Comparison of ENCODE assay signal across 8 mouse cellular contexts in the genomic region with DNA sequence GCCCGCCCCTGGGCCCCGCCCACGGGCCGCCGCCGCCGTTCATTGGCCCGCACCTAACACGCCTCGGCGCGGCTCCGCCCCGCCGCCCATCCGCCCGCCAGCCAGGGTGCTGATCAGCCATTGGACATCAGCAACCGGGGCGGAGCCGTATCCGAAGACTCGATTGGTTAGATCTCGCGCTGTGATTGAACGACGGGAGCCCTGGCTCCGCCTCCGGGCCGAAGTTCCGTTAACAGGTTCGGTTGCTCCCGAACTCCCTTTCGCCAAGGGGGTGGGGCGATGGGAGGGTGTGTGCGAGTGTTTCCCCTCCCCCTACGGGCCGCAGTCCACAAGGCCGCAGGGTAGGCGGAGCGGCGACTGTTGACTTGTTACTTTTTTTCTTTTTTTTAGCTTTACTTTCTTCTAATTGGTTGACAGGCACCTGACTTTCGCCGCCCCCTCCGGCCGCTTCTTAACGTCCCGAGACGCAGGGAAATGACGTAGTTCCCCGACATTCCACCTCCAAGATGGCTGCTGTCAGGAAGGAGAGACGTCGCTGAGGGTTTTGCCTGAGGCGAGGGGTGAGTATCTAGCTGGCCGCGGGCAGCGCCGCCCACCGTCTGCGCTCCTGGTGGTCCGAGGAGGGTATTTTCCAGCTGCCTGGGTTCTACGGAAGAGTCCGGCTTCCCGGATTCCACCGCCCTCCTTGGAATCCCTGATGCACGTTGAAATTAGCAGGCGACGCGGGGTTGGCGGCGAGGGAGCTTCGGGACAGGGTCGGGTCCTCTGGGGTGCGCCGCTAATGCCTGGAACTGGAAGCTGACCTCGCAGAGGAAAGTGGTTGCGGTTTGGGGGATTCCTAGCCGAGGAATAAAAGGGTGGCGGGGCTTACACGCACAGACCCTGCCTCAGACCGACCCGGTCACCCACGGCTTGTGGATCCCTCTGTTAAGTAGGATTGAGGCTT. TPM values are rescaled to one million over a fixed set of nuclear protein-coding genes. Genes with fewer than 3 reads are reported as not detected.
A peak's percentile ranks its signal among the peaks of the same experiment; 100 is the strongest.
DNase-seq lines count a peak whose midpoint lies in the region; ATAC-seq lines count a peak whose summit lies in the region.

Gene Ccnk, plus strand, starts transcription at position 259 of the 946 bp plus-strand sequence.

- peak within 1 kb of the TSS; percentile 82 for H3K9ac ChIP-seq in hindbrain, embryonic 11.5 days (ENCODE audit: low read depth, low read length)

- H3K4me1 ChIP-seq in hindbrain, embryonic 11.5 days (replicated peaks; ENCODE audit: control insufficient read depth, insufficient read depth, low read length), result peaks cover 6% of the 10 kb centered on the region

- no peaks in the 10 kb centered on the region for H3K36me3 ChIP-seq in hindbrain, embryonic 11.5 days (ENCODE audit: control insufficient read depth, insufficient read depth, low read length)

- peak within 1 kb of the TSS; percentile 68 for H3K27ac ChIP-seq in hindbrain, embryonic 11.5 days (ENCODE audit: low read depth, low read length)

- H3K9me3 ChIP-seq in hindbrain, embryonic 11.5 days (ENCODE audit: control insufficient read depth, low read length), result no peaks in the 10 kb centered on the region

- H3K27me3 ChIP-seq in hindbrain, embryonic 11.5 days (ENCODE audit: control insufficient read depth, insufficient read depth, low read length), result no peaks in the 10 kb centered on the region

- under 1% methylated on average over 65 of the region's 82 CpGs for WGBS in hindbrain, embryonic 11.5 days

- H3K4me3 ChIP-seq in hindbrain, embryonic 11.5 days (ENCODE audit: low read depth, low read length), result peak within 1 kb of the TSS; percentile 86

- H3K4me2 ChIP-seq in hindbrain, embryonic 11.5 days (replicated peaks; ENCODE audit: low read depth, low read length), result peak within 1 kb of the TSS; percentile 78

- ATAC-seq in hindbrain, embryonic 11.5 days (ENCODE audit: low FRiP score), result peak; percentile 98

- peak; percentile 100 for DNase-seq in Muller cell, postnatal 12 days (ENCODE audit: inconsistent ontology term)
- DNase-seq in cerebellum, adult 9-11 months, result peak; percentile 100
- DNase-seq in frontal cortex, adult 2 months (ENCODE audit: extremely low spot score in 1 of 2, low spot score in 1 of 2), result peak; percentile 99
- DNase-seq in hindbrain, embryonic 11.5 days (ENCODE audit: low spot score), result peak; percentile 98
- DNase-seq in layer of hippocampus, postnatal 10 days (ENCODE audit: low spot score in 2 of 2), result peak; percentile 97 to 98
- DNase-seq in lung, postnatal 10 days, result peak; percentile 100
- DNase-seq in ovary, postnatal 36 days (ENCODE audit: low spot score), result peak; percentile 98
- peak; percentile 97 for DNase-seq in thymus, postnatal 25 days

RNA-seq across cellular contexts. Expression of gene Ccnk, which starts in this region (rescaled TPM):
- polyA plus RNA-seq in frontal cortex, adult 2 months (2012; rRNA removed), result 24.7 and 27.3 TPM in 2 replicates
- polyA plus RNA-seq in hindbrain, embryonic 11.5 days (2014; fragmentation: Nextera tagmentation; extraction: Ambion mirVana), result 8.6 and 10.6 TPM in 2 replicates
- total RNA-seq in layer of hippocampus, postnatal 10 days (2021), result 10 to 100 TPM; 29.4 to 33.9 TPM

Comparison
In these comparisons a context has a peak if more than half of its experiments do, and no peak if none do; other contexts are left out.
1. Peak in every context shown above with its lines: DNase-seq, ATAC-seq, H3K4me3 ChIP-seq and H3K27ac ChIP-seq.